Mouse (Mus musculus) spleen, postnatal 10 days (tissue): ENCODE data around the gene Kbtbd12.

Source experiments
- DNase-seq, 2 experiments: peaks; one replicate each; pipeline ENCODE4 v3.0.0; 2021 to 2022; ENCODE audit warnings: low spot score in 2 of 2

The Kbtbd12 gene

DNA sequence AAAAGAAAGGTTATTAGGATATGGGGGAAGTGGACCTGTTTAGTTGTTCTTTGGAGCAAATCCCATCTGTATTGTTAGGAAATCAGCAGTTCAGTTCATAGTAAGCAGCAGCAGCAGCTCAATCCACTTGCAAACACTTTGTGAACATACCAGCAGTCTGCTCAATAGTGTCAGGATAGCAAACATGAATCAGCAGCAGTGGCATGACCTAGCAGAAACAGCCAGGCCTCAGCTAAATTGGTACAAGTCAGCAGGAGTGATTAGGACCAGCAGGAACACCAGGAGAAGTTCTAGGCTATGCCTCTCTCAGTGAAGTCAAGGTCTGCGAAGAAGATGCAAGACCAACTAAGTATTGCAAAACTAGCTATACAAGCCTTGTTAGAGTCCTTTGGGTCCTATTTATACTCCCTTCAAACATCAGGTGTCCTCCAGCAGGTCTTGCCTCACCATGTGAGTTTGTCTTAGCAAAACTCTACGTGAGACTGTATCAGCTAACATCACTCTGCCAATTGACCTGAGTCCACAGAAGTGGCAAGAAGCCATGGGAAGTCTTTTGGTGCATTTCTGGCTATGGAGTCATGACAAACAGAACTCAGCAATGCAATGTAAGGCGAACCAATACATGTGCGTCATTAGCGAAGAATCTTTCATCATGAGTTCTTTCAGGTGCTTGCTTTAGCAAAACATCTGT is at the start of gene Kbtbd12:
Gene Kbtbd12, minus strand, starts transcription at position 340 of the 691 bp plus-strand sequence.
- DNase-seq = peak; percentile 51 to 65

DNA sequence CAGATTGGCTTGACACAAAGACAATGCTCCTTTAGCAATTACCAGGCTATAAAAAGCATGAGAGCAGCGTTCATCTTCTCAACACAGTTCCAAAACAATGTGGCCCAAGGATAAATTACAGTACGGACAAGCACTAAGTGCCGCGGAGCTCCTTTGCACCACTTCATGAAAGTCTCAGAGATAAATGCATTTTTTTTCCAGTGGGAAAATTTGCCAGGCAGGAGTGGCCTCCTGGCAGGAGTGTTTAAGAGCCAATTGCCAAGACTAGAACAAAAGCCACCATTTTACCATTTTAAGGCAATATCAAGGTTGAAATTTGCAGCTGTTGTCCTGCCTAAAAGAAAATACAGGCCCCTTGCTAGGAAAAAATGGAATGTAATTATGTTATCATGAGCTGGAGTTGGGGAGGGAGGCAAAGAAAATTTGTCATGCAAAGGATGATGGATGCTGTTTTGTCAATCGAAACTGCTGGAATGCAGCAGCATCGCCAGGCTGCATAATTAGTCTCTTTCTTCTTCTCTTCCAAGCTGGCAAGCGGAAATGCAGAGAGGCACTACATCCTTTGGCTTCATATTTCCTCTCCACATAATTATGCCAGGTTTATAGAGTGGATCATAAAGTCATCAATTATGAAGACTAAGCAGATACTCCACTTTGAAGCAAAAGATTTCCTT is 45.8 kb upstream of the Kbtbd12 start:
- DNase-seq = no peak

DNA sequence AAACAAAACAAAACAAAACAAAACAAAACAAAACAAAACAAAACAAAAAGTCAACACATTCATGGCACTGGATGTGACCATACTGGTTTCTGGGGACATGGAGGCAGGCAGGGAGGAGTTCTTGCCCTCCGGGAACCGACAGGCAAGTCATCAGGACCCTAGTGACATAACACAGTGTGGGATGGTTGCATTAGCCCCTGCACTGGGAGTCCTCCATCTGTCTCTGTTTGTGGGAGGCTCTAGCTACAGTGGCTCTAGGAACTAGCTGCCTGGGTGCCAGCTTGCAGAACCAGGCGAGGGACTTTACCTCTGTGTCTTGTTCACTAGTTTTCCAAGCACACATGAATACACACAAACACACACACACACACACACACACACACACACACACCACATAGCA is 43.3 kb upstream of the Kbtbd12 start:
- DNase-seq = no peak

- no peak for DNase-seq
Measured at GRCm38 (mm10) chr6:88677738-88678137, 40.0 kb upstream of the Kbtbd12 start.

DNA sequence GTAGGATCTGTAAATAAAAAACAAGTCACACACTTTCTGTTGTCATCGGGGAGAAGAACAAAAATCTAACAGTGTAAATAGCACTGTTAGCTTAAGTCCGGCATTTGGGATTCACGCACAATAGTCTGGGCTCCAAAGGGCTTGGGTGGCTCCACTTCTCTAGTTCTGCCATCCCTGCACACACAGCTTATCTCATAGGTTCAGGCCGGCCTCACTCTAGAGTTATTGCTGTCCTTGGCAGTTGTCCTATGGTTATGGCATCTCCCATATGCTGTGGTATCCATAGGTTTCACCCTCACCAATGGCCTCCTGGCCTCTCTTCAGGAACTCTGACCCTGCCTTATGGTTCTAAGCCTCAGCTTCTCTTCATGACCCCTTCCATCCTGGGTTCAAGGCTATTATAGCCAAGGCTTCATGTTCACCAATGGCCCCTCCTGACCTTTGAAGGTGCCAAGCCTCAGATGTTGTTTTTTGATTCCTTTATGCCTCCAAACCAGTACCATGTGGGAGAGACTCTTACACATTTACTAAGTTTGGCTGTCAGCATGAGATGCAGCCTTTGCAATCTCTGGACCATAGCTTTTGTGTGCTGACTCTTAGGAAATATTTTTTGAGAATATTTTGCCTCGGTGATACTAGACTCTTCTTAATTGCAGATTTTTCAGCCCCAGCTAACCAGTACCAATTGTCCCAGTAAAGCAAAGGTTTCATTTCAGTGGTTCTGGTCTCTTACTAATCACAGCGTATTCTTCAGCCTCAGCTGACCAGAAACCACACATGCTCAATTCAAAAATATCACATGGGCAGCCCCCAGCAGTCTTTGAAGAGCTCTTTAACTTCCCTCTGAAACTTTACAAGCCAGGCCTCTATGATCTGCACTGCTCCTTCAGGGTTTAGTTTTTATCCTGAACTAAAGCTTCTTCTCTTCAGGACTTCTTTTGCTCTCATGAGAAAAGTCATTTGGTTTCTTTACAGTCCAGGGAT is 39.3 kb upstream of the Kbtbd12 start:
- peak; percentile 16 to 26 for DNase-seq

- DNase-seq = no peak
Measured at GRCm38 (mm10) chr6:88675815-88676214, 38.1 kb upstream of the Kbtbd12 start.

- DNase-seq = no peak
Measured at GRCm38 (mm10) chr6:88662284-88662683, 24.5 kb upstream of the Kbtbd12 start.

GRCm38 (mm10) chr6:88661696-88662095 is 23.9 kb upstream of the Kbtbd12 start:
- DNase-seq = no peak

DNA sequence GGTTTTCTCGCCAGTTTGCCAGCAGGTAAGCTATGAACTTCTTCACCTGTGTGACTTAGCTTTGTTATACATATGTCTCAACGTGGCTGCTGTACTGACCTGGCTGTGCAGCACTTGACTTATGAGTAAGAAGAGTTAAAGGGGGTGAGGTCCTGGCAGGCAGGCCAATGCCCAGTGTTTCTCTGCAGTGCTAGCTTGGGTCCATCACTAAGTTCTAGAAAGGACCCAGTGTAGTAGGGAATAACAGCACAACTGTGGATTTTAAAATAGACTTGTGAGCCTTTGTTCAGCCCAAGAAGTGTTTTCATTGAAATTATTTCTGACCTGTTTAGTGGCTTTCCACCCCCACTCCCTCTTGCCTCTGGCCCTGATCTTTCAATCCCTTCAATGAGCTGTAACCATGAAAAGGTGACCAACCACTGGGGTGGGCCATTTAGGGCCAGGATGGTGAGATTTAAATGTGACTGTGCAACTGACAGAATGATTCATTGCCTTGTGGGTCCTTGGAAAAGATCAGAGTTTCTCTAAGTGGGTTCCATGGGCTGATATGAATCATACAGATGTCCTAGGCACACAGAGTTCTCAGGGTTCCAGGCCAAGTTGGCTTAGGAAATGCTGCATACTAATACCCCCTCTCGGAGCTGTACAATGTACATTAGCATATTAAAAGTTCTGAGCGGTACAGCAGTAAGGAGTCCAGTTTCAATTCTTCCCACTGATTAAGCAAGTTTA is 10.0 kb upstream of the Kbtbd12 start:
- no peak for DNase-seq

- DNase-seq = no peak
Measured at GRCm38 (mm10) chr6:88644786-88645185, 7.0 kb upstream of the Kbtbd12 start.

GRCm38 (mm10) chr6:88641346-88641920 is 3.7 kb upstream of the Kbtbd12 start:
- no peak for DNase-seq

- no peak for DNase-seq
Measured at GRCm38 (mm10) chr6:88640331-88640730, 2.6 kb upstream of the Kbtbd12 start.

DNA sequence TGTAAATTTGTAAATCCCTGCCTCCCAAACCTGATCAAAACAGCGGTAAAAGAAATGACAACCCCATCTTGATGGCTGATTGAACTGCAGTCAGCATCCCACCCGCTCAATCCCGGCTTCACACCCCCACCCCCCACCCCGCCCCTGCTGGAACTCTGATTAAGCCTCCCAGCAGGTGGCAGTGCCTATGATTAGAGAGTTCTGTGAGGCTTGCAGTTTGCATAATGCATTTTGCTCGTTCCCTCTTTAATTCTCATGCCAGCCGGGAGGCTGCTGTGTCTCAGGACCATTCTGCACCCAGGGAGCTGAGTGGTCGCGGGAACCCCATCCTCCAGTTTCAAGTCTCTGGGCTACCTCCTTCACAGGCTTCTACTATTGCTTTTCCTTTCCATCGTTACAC is 2.2 kb upstream of the Kbtbd12 start:
- no peak for DNase-seq

- DNase-seq = no peak
Measured at GRCm38 (mm10) chr6:88639372-88639920, 1.7 kb upstream of the Kbtbd12 start.

DNA sequence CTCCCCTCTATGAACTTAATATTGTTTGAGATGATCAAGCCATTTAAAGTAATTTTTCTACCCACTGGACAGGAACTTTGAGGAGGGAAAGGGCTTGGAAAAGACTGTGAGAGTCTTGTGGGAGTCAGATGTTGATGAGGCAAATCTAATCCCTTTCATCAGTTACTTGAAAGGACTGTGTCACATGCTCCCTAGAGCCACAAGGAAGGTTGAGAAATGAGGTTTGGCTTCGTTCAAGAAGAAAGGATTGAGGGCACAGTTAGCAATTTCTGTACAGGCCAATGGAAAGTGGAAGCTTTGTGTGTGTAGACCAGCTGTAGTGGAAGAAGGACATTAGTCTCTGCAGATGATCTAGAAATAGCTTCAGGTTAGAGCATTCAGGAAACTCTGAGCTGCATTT is 1.2 kb upstream of the Kbtbd12 start:
- DNase-seq = no peak

DNA sequence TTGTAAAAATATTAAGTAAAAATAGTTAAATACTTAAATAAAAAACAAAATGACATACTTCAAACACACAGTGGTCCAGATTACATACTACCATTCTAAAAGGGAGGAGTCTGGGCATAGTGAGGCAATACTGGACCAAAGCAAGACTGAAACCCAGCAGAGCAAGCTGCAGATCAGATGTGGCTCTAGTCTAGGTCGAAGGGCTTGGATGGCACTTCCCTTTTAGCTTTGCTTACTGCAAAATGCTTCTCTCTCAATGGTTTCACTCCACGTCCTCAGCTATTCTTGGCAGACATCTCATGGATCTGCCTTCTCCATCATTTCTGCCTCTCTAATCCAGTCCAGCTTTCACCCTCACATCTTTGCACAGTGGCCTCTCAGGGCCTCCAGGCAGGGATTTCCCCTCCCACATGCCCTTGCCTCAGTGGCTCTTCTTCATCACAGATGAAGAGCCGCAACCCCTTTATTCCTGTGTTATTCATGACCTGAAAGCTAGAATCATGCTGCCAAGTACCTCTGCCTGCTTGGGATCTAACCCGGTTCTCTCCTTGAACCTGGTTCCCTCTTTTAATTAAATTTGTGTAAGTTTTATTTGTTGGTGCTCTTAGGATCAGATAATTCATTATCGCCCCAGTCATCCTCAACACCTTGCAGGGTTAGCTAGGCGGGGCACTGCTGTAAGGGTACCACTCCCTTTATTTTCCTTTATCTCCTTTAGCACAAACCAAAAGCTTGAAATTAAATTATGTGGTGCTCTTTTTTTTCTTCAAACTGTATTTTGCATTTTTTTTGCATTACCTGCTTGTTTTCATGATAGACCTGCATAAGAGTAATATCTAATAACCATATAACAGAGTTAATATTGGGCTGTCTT is 1.6 kb downstream of the Kbtbd12 start:
- DNase-seq = peak; percentile 42 to 47

GRCm38 (mm10) chr6:88631293-88631692 is 6.5 kb downstream of the Kbtbd12 start:
- no peak for DNase-seq

DNA sequence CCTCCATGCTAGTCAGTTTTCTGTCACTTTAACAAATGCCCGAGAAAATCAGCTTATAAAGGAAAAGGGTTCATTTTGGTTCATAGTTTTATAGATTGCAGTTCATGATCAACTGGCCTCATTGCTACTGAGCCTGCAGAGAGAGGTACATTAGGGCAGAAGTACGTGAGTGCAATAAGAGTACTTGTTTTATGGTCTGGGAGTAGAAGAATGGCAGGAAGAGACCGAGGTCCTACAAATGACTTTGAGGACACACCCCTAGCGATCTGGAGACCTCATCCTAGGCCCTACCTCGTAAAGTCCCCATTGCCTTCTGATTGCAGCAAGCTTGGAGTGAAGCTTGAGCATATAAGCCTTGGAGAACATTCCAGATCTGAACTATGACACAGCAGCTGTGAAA is 7.2 kb downstream of the Kbtbd12 start:
- DNase-seq = no peak

DNA sequence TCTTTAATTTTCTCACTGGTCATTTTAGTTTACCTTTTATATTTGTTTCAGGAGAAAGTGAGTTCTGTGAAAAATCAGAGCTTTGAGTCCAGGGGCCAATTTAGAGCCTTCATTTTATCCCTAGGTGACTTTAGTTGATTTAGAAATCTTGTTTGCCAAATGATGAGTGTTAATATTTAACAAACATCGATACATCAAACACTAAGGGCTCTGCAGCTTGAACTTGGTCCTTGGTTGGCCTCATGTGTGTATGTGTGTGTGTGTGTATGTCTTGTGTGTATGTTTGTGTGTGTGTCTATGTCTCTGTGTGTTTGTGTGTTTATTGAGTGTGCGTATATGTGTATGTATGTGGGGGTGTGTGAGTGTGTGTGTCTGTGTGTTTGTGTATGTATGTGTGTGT is 7.9 kb downstream of the Kbtbd12 start:
- DNase-seq = no peak

GRCm38 (mm10) chr6:88627317-88627811 is 10.4 kb downstream of the Kbtbd12 start:
- DNase-seq = peak; percentile 64 to 72
